Mouse (Mus musculus): ENCODE measurements around the gene Gm19684.
"Not testable (repeated sequence)": the region's sequence is repeated elsewhere in the genome, so short reads cannot be mapped to it uniquely, and the experiment has no call there.

DNA sequence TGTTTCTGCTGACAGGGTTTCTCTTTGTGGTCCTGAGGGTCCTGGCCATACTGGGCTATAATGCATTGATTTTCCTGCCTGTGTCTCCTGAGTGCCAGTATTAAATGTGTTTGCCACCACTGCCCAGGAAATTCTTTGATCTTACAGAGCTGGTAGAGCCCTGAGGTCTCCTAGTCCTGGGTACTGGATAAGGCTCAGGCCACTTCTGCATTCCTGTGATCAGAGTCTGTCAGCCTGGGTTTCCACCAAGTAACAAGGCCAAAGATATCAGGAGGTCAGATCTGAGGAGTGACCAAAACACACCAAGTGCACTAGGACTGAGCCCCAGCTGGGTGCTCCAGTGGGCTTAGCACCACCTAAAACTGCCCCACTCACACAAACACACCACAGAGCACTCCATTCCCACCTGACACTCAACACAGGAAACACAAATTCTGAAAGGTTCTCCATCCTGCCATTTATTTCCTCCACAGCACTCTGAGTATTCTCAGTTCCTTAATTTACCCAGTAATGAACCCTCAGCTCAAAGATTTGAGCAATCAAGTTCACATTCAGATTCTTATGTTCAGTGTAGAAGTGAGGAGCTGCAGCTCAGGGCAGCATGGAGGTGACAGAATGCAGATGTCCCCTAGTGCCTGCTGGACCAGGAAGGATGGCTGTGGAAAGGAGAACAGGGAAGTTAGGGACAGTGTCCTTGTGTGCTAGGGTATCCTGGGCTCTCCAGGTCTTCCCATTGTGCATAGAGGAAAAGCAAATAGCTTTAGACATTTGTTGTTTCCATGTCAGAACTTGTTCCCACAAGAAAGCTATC lies 14.1 kb downstream of the Gm19684 start:
- not testable (repeated sequence) for TF ChIP-seq GATA1, TAL1 (IDR thresholded peaks at IDR 0.05; ENCODE audit: low read length)

Measured in erythroblast, embryonic 14.5 days (primary cell).